Mouse (Mus musculus): Measurements from ENCODE around the gene Tmem233. TPM values are rescaled to one million over a fixed set of nuclear protein-coding genes. Genes with fewer than 3 reads are reported as not detected.

Gene Tmem233
- total and polyA plus RNA-seq, 3 experiments, result not detected

GRCm38 (mm10) chr5:115997376-115997775, 85.7 kb downstream of the Tmem233 start:
- no peaks in the 10 kb centered on the region for H3K36me3 ChIP-seq (ENCODE audit: control insufficient read depth, insufficient read depth, low read length)
- H3K4me1 ChIP-seq (ENCODE audit: control insufficient read depth, insufficient read depth, low read length), result no peaks in the 10 kb centered on the region
- no peak overlapping the region for H3K4me3 ChIP-seq
- H3K27ac ChIP-seq, result no peak overlapping the region
- no peaks in the 10 kb centered on the region for H3K27me3 ChIP-seq (ENCODE audit: control insufficient read depth, insufficient read depth, low read length)
- TF ChIP-seq EP300 (IDR thresholded peaks at IDR 0.05; ENCODE audit: insufficient read depth, low read depth, low read length) (no peak), POLR2A (IDR thresholded peaks at IDR 0.05; ENCODE audit: insufficient read depth, low read depth, low read length) (no peak), CTCF (IDR thresholded peaks at IDR 0.05) (no peak)
- no peak for DNase-seq
- H3K9ac ChIP-seq (ENCODE audit: low read depth, low read length), result no peak overlapping the region
- no peaks in the 10 kb centered on the region for H3K79me2 ChIP-seq (replicated peaks; ENCODE audit: control insufficient read depth, insufficient read depth, low read length)
- intact Hi-C loops (cut with DNase I), result no loop called here
- WGBS, result 67% methylated on average over 13 of the region's 13 CpGs

- H3K27ac ChIP-seq, result no peak overlapping the region
- H3K27me3 ChIP-seq (ENCODE audit: control insufficient read depth, insufficient read depth, low read length), result no peaks in the 10 kb centered on the region
- intact Hi-C loops (cut with DNase I), result no loop called here
- 97% methylated on average over 15 of the region's 15 CpGs for WGBS
- no peak for DNase-seq
- H3K4me3 ChIP-seq, result no peak overlapping the region
- no peaks in the 10 kb centered on the region for H3K36me3 ChIP-seq (ENCODE audit: control insufficient read depth, insufficient read depth, low read length)
- TF ChIP-seq EP300 (IDR thresholded peaks at IDR 0.05; ENCODE audit: insufficient read depth, low read depth, low read length) (no peak), CTCF (IDR thresholded peaks at IDR 0.05) (no peak), POLR2A (IDR thresholded peaks at IDR 0.05; ENCODE audit: insufficient read depth, low read depth, low read length) (no peak)
- H3K9ac ChIP-seq (ENCODE audit: low read depth, low read length), result no peak overlapping the region
- H3K79me2 ChIP-seq (replicated peaks; ENCODE audit: control insufficient read depth, insufficient read depth, low read length), result no peaks in the 10 kb centered on the region
- H3K4me1 ChIP-seq (ENCODE audit: control insufficient read depth, insufficient read depth, low read length), result no peaks in the 10 kb centered on the region
Observed at GRCm38 (mm10) chr5:115994101-115994500, 88.9 kb downstream of the Tmem233 start.

GRCm38 (mm10) chr5:115991717-115992116, 91.3 kb downstream of the Tmem233 start:
- Histone ChIP-seq H3K36me3 (ENCODE audit: control insufficient read depth, insufficient read depth, low read length) (no peaks in the 10 kb centered on the region), H3K9ac (ENCODE audit: low read depth, low read length) (no peak overlapping the region), H3K4me3 (no peak overlapping the region), H3K4me1 (ENCODE audit: control insufficient read depth, insufficient read depth, low read length) (no peaks in the 10 kb centered on the region), H3K27ac (no peak overlapping the region), H3K27me3 (ENCODE audit: control insufficient read depth, insufficient read depth, low read length) (no peaks in the 10 kb centered on the region), H3K79me2 (replicated peaks; ENCODE audit: control insufficient read depth, insufficient read depth, low read length) (no peaks in the 10 kb centered on the region)
- no peak for DNase-seq
- WGBS, result 98% methylated on average over 11 of the region's 11 CpGs
- intact Hi-C loops (cut with DNase I), result no loop called here
- TF ChIP-seq POLR2A (IDR thresholded peaks at IDR 0.05; ENCODE audit: insufficient read depth, low read depth, low read length), result no peak
- no peak for TF ChIP-seq EP300 (IDR thresholded peaks at IDR 0.05; ENCODE audit: insufficient read depth, low read depth, low read length)
- TF ChIP-seq CTCF (IDR thresholded peaks at IDR 0.05), result no peak

Other genes starting within 250 kb of the Tmem233 start
- under 1 TPM; 0.73 to 0.97 TPM for gene Cit, start 238.0 kb downstream of the Tmem233 start, total RNA-seq (2021)
- gene Cit, start 238.0 kb downstream of the Tmem233 start, polyA plus RNA-seq (2012; rRNA removed), result 0.74 and 0.88 TPM in 2 replicates
- 10 to 100 TPM; 50.6 to 55.5 TPM for gene Prkab1, start 58.7 kb downstream of the Tmem233 start, total RNA-seq (2021)
- 64.8 and 69.7 TPM in 2 replicates for gene Prkab1, start 58.7 kb downstream of the Tmem233 start, polyA plus RNA-seq (2012; rRNA removed)
- not detected for gene Ccdc60, start 205.7 kb upstream of the Tmem233 start, total RNA-seq (2021)
- 0.08 TPM in 1 of 2 replicates, not detected in the other for gene Ccdc60, start 205.7 kb upstream of the Tmem233 start, polyA plus RNA-seq (2012; rRNA removed)

Data from heart, adult 2 months (tissue).